Mouse (Mus musculus): ENCODE measurements around the gene Tusc2.
"Not testable (repeated sequence)": the region's sequence is repeated elsewhere in the genome, so short reads cannot be mapped to it uniquely, and the experiment has no call there.

Tusc2 gene

GRCm38 (mm10) chr9:107545602-107546001, 17.5 kb upstream of the Tusc2 start:
- DNase-seq = peak; percentile 78

- peak; percentile 89 for DNase-seq
Observed at GRCm38 (mm10) chr9:107547026-107547425, 16.0 kb upstream of the Tusc2 start, which contains the start of gene Zmynd10. Zmynd10 (plus strand) TSS chr9:107547298.

- no peak for DNase-seq
Observed at GRCm38 (mm10) chr9:107547957-107548356, 15.1 kb upstream of the Tusc2 start.

- DNase-seq = no peak
Observed at GRCm38 (mm10) chr9:107548820-107549219, 14.2 kb upstream of the Tusc2 start.

GRCm38 (mm10) chr9:107549297-107550074, 13.6 kb upstream of the Tusc2 start:
- DNase-seq = no peak

- no peak for DNase-seq
Observed at GRCm38 (mm10) chr9:107550491-107551116, 12.5 kb upstream of the Tusc2 start.

GRCm38 (mm10) chr9:107551117-107551889, 11.8 kb upstream of the Tusc2 start, which contains the start of gene Rassf1:
Rassf1 (plus strand) TSS chr9:107551555.
- peak; percentile 85 for DNase-seq

GRCm38 (mm10) chr9:107551890-107552355, 11.1 kb upstream of the Tusc2 start:
- DNase-seq = no peak

GRCm38 (mm10) chr9:107552690-107553393, 10.2 kb upstream of the Tusc2 start:
- DNase-seq = no peak

GRCm38 (mm10) chr9:107553541-107554318, 9.3 kb upstream of the Tusc2 start:
- DNase-seq = no peak

- peak; percentile 98 for DNase-seq
Observed at GRCm38 (mm10) chr9:107554319-107554825, 8.7 kb upstream of the Tusc2 start.

- DNase-seq = peak; percentile 62
Observed at GRCm38 (mm10) chr9:107555031-107555457, 8.0 kb upstream of the Tusc2 start.

- no peak for DNase-seq
Observed at GRCm38 (mm10) chr9:107555701-107556100, 7.4 kb upstream of the Tusc2 start.

- peak; percentile 41 for DNase-seq
Observed at GRCm38 (mm10) chr9:107556346-107556745, 6.7 kb upstream of the Tusc2 start.

- DNase-seq = not testable (repeated sequence)
Observed at GRCm38 (mm10) chr9:107565556-107565955, 2.5 kb downstream of the Tusc2 start.

GRCm38 (mm10) chr9:107566041-107566709, 3.1 kb downstream of the Tusc2 start:
- DNase-seq = peak; percentile 91

GRCm38 (mm10) chr9:107566855-107567254, 3.8 kb downstream of the Tusc2 start:
- DNase-seq = no peak

- DNase-seq = peak; percentile 62
Observed at GRCm38 (mm10) chr9:107567702-107568319, 4.8 kb downstream of the Tusc2 start, which contains the start of gene Hyal2. Hyal2 (plus strand) TSS chr9:107567945.

- DNase-seq = peak; percentile 91
Observed at GRCm38 (mm10) chr9:107568331-107569261, 5.5 kb downstream of the Tusc2 start.
